Mouse (Mus musculus): ENCODE results near the gene Agrp.

- TF ChIP-seq HCFC1 (IDR thresholded peaks at IDR 0.05; ENCODE audit: borderline replicate concordance, insufficient read depth, low read length) (no peak), ZNF384 (IDR thresholded peaks at IDR 0.05; ENCODE audit: low read depth, low read length) (no peak), CHD2 (IDR thresholded peaks at IDR 0.05; ENCODE audit: low read depth, low read length) (no peak)
These were observed 100.6 kb downstream of the Agrp start for GRCm38 (mm10) chr8:105536546-105536945.

All from ES-E14 (cell line).